13 mouse cellular contexts compared by ENCODE assay signal in the genomic region with DNA sequence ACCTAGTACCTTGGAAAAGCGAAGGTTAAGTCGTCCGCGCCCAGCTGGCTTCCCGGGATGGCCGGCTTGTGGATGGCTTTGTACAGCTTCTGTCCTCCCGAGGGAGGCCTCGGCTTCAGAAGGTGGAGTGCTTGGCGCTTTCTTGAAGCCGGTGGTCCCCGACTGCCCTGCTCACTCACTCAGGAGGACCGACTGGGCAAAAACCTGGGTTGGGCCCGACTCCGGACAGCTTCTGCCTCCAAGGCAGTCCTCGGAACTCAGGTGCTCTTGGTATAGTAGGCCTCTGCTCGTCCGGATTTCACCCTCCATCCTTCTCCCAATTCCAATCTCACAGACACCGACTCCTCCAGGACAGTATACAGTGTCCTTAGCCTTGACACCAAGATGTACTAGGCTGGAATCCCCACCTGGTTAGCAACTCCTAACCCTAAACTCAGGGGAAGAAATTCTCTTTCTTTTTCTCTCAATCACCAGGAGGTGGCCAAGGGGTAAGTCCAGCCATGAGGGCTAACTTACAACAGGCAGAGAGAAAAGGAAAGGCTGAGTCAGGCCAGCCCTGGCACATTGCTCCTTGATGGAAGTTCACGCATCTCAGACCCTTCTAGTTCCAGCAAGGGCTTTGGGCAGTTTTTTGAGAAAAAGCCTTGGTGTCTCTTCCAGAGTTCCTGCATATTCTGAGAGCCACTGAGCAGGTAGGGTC. TPM values are rescaled to one million over a fixed set of nuclear protein-coding genes. Genes with fewer than 3 reads are reported as not detected.
A peak's percentile ranks its signal among the peaks of the same experiment; 100 is the strongest.
DNase-seq lines count a peak whose midpoint lies in the region; ATAC-seq and TF ChIP-seq lines count a peak whose summit lies in the region.
"Had no signal": no experiment of that assay in that cellular context is flagged by ENCODE, and none has a peak within 500 bp of the region (broad histone marks: within the 10 kb centered on the region; RNA-seq: fewer than 3 reads in every experiment).

No protein-coding gene starts in this region.

- no peak for ATAC-seq in heart, postnatal 0 days (ENCODE audit: insufficient read depth, low read depth)
- no peak for ATAC-seq in limb, embryonic 11.5 days (ENCODE audit: insufficient number of reproducible peaks, low FRiP score, low TSS enrichment, low read depth)

- no peak overlapping the region for H3K27ac ChIP-seq in heart, postnatal 0 days (ENCODE audit: low read depth)
- no peak overlapping the region for H3K27ac ChIP-seq in limb, embryonic 11.5 days (replicated peaks; ENCODE audit: low read depth, low read length)
- H3K27ac ChIP-seq in thymus, adult 2 months (ENCODE audit: control insufficient read depth, insufficient read depth, low read length), result no peak overlapping the region
- H3K27ac ChIP-seq: heart, adult 2 months; neural tube, embryonic 13.5 days had no signal

- no peak for TF ChIP-seq CTCF in heart, postnatal 0 days (IDR thresholded peaks at IDR 0.05; ENCODE audit: low read depth)
- no peak for TF ChIP-seq CTCF in thymus, adult 2 months (IDR thresholded peaks at IDR 0.05; ENCODE audit: borderline replicate concordance, control insufficient read depth, extremely low read depth, insufficient read depth, low read length, poor library complexity)

- peaks cover 92% of the 10 kb centered on the region for H3K27me3 ChIP-seq in heart, postnatal 0 days (ENCODE audit: control insufficient read depth, insufficient read depth, low read length)
- peaks cover 75% of the 10 kb centered on the region for H3K27me3 ChIP-seq in limb, embryonic 11.5 days (ENCODE audit: control insufficient read depth, insufficient read depth, low read length)
- peaks cover 7% of the 10 kb centered on the region; the same call in 1 of the 2 replicates for H3K27me3 ChIP-seq in thymus, adult 2 months (ENCODE audit: control insufficient read depth, insufficient read depth, low read length)

- no peak for TF ChIP-seq POLR2A in thymus, adult 2 months (IDR thresholded peaks at IDR 0.05; ENCODE audit: control insufficient read depth, extremely low read depth, insufficient read depth, low read length, poor library complexity)

- no peak for TF ChIP-seq EP300 in heart, postnatal 0 days (IDR thresholded peaks at IDR 0.05; ENCODE audit: low read depth)

- no peaks in the 10 kb centered on the region for H3K9me3 ChIP-seq in heart, postnatal 0 days (replicated peaks; ENCODE audit: control insufficient read depth, low read length)
- no peaks in the 10 kb centered on the region for H3K9me3 ChIP-seq in limb, embryonic 11.5 days (ENCODE audit: control insufficient read depth, low read length)
- H3K9me3 ChIP-seq: neural tube, embryonic 13.5 days had no signal

- no peak overlapping the region for H3K4me2 ChIP-seq in heart, postnatal 0 days (ENCODE audit: low read depth, low read length)
- no peak overlapping the region for H3K4me2 ChIP-seq in limb, embryonic 11.5 days (ENCODE audit: low read depth, severe bottlenecking)

- no peaks in the 10 kb centered on the region for H3K36me3 ChIP-seq in heart, postnatal 0 days (replicated peaks; ENCODE audit: control insufficient read depth, insufficient read depth, low read length)
- H3K36me3 ChIP-seq in limb, embryonic 11.5 days (ENCODE audit: control insufficient read depth, insufficient read depth, low read length), result no peaks in the 10 kb centered on the region
- no peaks in the 10 kb centered on the region for H3K36me3 ChIP-seq in thymus, adult 2 months (ENCODE audit: control insufficient read depth, insufficient read depth, low read length)
- H3K36me3 ChIP-seq: neural tube, embryonic 13.5 days had no signal

- DNase-seq in heart, postnatal 0 days (ENCODE audit: low spot score), result no peak
- DNase-seq in heart, postnatal 36 days, result no peak
- DNase-seq in retina, embryonic 14.5 days (ENCODE audit: low spot score), result peak; percentile 18
- DNase-seq in retina, postnatal 1 day, result no peak
- peak; percentile 61 for DNase-seq in limb, embryonic 11.5 days (ENCODE audit: low spot score)
- DNase-seq in testis, postnatal 14 days (ENCODE audit: low spot score), result no peak
- DNase-seq in thymus, adult 2 months, result no peak
- DNase-seq: cerebellum, adult 9-10 months; heart, adult 2 months; layer of hippocampus, postnatal 36 days; liver; thymus, postnatal 4 days had no signal

- no peak overlapping the region for H3K9ac ChIP-seq in heart, postnatal 0 days (replicated peaks; ENCODE audit: low read depth, low read length)
- H3K9ac ChIP-seq in limb, embryonic 11.5 days (ENCODE audit: low read length), result no peak overlapping the region
- H3K9ac ChIP-seq: neural tube, embryonic 13.5 days had no signal

- intact Hi-C loops in heart, postnatal 36 days (cut with DNase I), result no loop called here

- no peaks in the 10 kb centered on the region for H3K4me1 ChIP-seq in heart, postnatal 0 days (ENCODE audit: control insufficient read depth, insufficient read depth)
- H3K4me1 ChIP-seq in limb, embryonic 11.5 days (ENCODE audit: control insufficient read depth, insufficient read depth, low read length), result peaks cover 3% of the 10 kb centered on the region
- H3K4me1 ChIP-seq in thymus, adult 2 months (replicated peaks; ENCODE audit: control insufficient read depth, insufficient read depth, low read length), result no peaks in the 10 kb centered on the region

- H3K4me3 ChIP-seq in heart, postnatal 0 days (ENCODE audit: low read depth, low read length), result peak overlapping the region; percentile 30; the same call in 1 of the 2 replicates
- no peak overlapping the region for H3K4me3 ChIP-seq in limb, embryonic 11.5 days (ENCODE audit: low read depth, low read length)
- no peak overlapping the region for H3K4me3 ChIP-seq in thymus, adult 2 months (ENCODE audit: control insufficient read depth, insufficient read depth, low read length)
- H3K4me3 ChIP-seq: heart, adult 2 months; neural tube, embryonic 13.5 days had no signal

- WGBS in heart, postnatal 0 days, result 10% methylated on average over 19 of the region's 19 CpGs
- WGBS in limb, embryonic 11.5 days, result 1% methylated on average over 19 of the region's 19 CpGs
- WGBS in thymus, adult 2 months, result 16% methylated on average over 19 of the region's 19 CpGs

RNA-seq across cellular contexts. Expression of a gene that starts 7.1 kb away (rescaled TPM):
- 0.08 TPM in 1 of 2 replicates, not detected in the other for total RNA-seq in heart, postnatal 0 days (2014; rRNA removed; ENCODE audit: low replicate concordance)
- polyA plus RNA-seq in heart, postnatal 0 days (2015; fragmentation: Nextera tagmentation; extraction: Ambion mirVana), result 0.10 TPM in 1 of 2 replicates, not detected in the other
- under 1 TPM; 0.30 to 0.33 TPM for total RNA-seq in heart, postnatal 36 days (2021)
- 7.8 and 8.4 TPM in 2 replicates for polyA plus RNA-seq in limb, embryonic 11.5 days (2014; fragmentation: Nextera tagmentation; extraction: Ambion mirVana)
- polyA plus RNA-seq in thymus, adult 2 months (2012; rRNA removed), result 11.8 and 14.4 TPM in 2 replicates
- polyA plus RNA-seq: neural tube, embryonic 13.5 days had no signal

Comparison
In these comparisons a context has a peak if more than half of its experiments do, and no peak if none do; other contexts are left out.
1. DNase-seq: peak in retina, embryonic 14.5 days (single experiment) and limb, embryonic 11.5 days (single experiment); none in heart, postnatal 0 days (single experiment), heart, postnatal 36 days (0 of 2), retina, postnatal 1 day (single experiment), testis, postnatal 14 days (single experiment) and thymus, adult 2 months (single experiment).